Mouse (Mus musculus) liver, postnatal 0 days (tissue): Measurements from ENCODE around the gene Samd15. TPM values are rescaled to one million over a fixed set of nuclear protein-coding genes. Genes with fewer than 3 reads are reported as not detected.
A peak's percentile ranks its signal among the peaks of the same experiment; 100 is the strongest.
"Not testable (repeated sequence)": the region's sequence is repeated elsewhere in the genome, so short reads cannot be mapped to it uniquely, and the experiment has no call there.

Experiments used
- ATAC-seq: fragments of 200-750 bp; cut with Nextera tagmentation; 2 replicates; pipeline ENCODE4 v1.8.0; 2017; ENCODE audit warnings: mild to moderate bottlenecking, moderate library complexity
- DNase-seq: peaks from one replicate; pipeline ENCODE4 v3.0.0-alpha.2; 2016
- H3K27ac ChIP-seq: fragments of 300-500 bp; sonication (generic); 2 replicates; pipeline ENCODE4 v1.5.1; 2014; ENCODE audit warnings: antibody characterized with exemption, moderate library complexity, mild to moderate bottlenecking, low read depth
- H3K27me3 ChIP-seq: fragments of 300-500 bp; sonication (generic); 2 replicates; pipeline ENCODE4 v1.6.1; 2014; ENCODE audit warnings: low read length, control low read depth, mixed read lengths; ENCODE audit not compliant: insufficient read depth
- H3K36me3 ChIP-seq: fragments of 300-500 bp; sonication (generic); replicated peaks from 2 replicates; pipeline ENCODE4 v1.6.1; 2014; ENCODE audit warnings: mild to moderate bottlenecking, control low read depth, low read length, moderate library complexity, mixed read lengths; ENCODE audit not compliant: insufficient read depth
- H3K4me1 ChIP-seq: fragments of 300-500 bp; sonication (generic); 2 replicates; pipeline ENCODE4 v1.6.1; 2014; ENCODE audit warnings: antibody characterized with exemption, mild to moderate bottlenecking, control low read depth; ENCODE audit not compliant: insufficient read depth
- H3K4me2 ChIP-seq: fragments of 300-500 bp; sonication (generic); 2 replicates; pipeline ENCODE4 v1.6.1; 2014; ENCODE audit warnings: low read depth, mild to moderate bottlenecking, low read length, moderate library complexity, mixed read lengths
- H3K4me3 ChIP-seq: fragments of 300-500 bp; sonication (generic); 2 replicates; pipeline ENCODE4 v1.5.1; 2014; ENCODE audit warnings: low read depth, low read length
- H3K9ac ChIP-seq: fragments of 300-500 bp; sonication (generic); replicated peaks from 2 replicates; pipeline ENCODE4 v1.6.1; 2014; ENCODE audit warnings: mild to moderate bottlenecking, moderate library complexity
- H3K9me3 ChIP-seq: fragments of 300-500 bp; sonication (generic); 2 replicates; pipeline ENCODE4 v1.6.1; 2016; ENCODE audit warnings: mild to moderate bottlenecking, control low read depth, low read length, mixed read lengths
- CTCF ChIP-seq: sonication (generic); IDR thresholded peaks from 2 replicates; pipeline ENCODE4 v1.5.1; 2016; ENCODE audit warnings: antibody characterized with exemption, low read depth
- EP300 ChIP-seq: IDR thresholded peaks from 2 replicates; pipeline ENCODE4 v1.6.1; 2016; ENCODE audit warnings: antibody characterized with exemption, low read depth, mild to moderate bottlenecking
- WGBS: fragments of 180-500 bp; shearing (Covaris S2); extraction: QIAGEN DNeasy Blood & Tissue Kit; methylation state at CpG from one replicate; pipeline ENCODE4 v1.1.7; 2014; ENCODE audit not compliant: insufficient replicate concordance; 5-methylcytosine and 5-hydroxymethylcytosine counted together
- polyA plus RNA-seq: library from polyadenylated mRNA; unstranded; fragments of >200 nt; fragmentation: Nextera tagmentation; extraction: Ambion mirVana; gene quantifications from 2 replicates; pipeline ENCODE4 v1.2.1, GENCODE M21; 2015

Gene Samd15
- polyA plus RNA-seq = 2.3 and 2.8 TPM in 2 replicates

- Histone ChIP-seq H3K9ac (peak within 1 kb of the TSS; percentile 83), H3K36me3 (no peaks in the 10 kb centered on the region), H3K4me2 (peak within 1 kb of the TSS; percentile 97), H3K9me3 (no peaks in the 10 kb centered on the region), H3K4me3 (peak within 1 kb of the TSS; percentile 87), H3K27me3 (0 out of 2 replicates have a peak, but pooled peaks cover 4% of the 10 kb centered on the region), H3K4me1 (peaks cover 3% of the 10 kb centered on the region; the same call in 1 of the 2 replicates), H3K27ac (0 out of 2 replicates have a peak within 1 kb of the TSS, but pooled peaks have one; percentile 34)
- WGBS = 3% methylated on average over 37 of the region's 38 CpGs
- ATAC-seq (peak; percentile 51), DNase-seq (no peak)
- no peak for TF ChIP-seq CTCF
- TF ChIP-seq EP300 = no peak
Observed at GRCm38 (mm10) chr12:87199206-87199972, at the start of gene Samd15. Gene Samd15 (plus strand): TSS chr12:87199723.

- not testable (repeated sequence) for H3K27me3 ChIP-seq, H3K9me3 ChIP-seq, ATAC-seq, H3K27ac ChIP-seq, H3K9ac ChIP-seq, H3K4me1 ChIP-seq, H3K4me2 ChIP-seq, H3K4me3 ChIP-seq, H3K36me3 ChIP-seq
- TF ChIP-seq EP300 = peak; percentile 68; the same call in 1 of the 2 replicates
- peak; percentile 34 for DNase-seq
- WGBS = 81% methylated on average over 4 of the region's 4 CpGs
Observed at GRCm38 (mm10) chr12:87154448-87154847, 45.1 kb upstream of the Samd15 start.

GRCm38 (mm10) chr12:87157361-87157760, 42.2 kb upstream of the Samd15 start:
- no peaks in the 10 kb centered on the region for H3K27me3 ChIP-seq
- peaks cover 1% of the 10 kb centered on the region; the same call in 1 of the 2 replicates for H3K9me3 ChIP-seq
- peak overlapping the region; percentile 99 for H3K27ac ChIP-seq
- DNase-seq (peak; percentile 68), ATAC-seq (peak; percentile 92)
- no peak for TF ChIP-seq CTCF
- TF ChIP-seq EP300 = peak; percentile 89
- 45% methylated on average over 4 of the region's 4 CpGs for WGBS
- H3K36me3 ChIP-seq = peaks cover 5% of the 10 kb centered on the region
- H3K4me2 ChIP-seq = peak overlapping the region; percentile 67
- H3K4me3 ChIP-seq = peak overlapping the region; percentile 48
- H3K9ac ChIP-seq = peak overlapping the region; percentile 72
- peaks cover 4% of the 10 kb centered on the region; the same call in 1 of the 2 replicates for H3K4me1 ChIP-seq

GRCm38 (mm10) chr12:87158099-87158498, 41.4 kb upstream of the Samd15 start:
- H3K27ac ChIP-seq = peak overlapping the region; percentile 99
- TF ChIP-seq CTCF = no peak
- 0 out of 2 replicates have a peak, but pooled peaks have one; percentile 13 for TF ChIP-seq EP300
- peak overlapping the region; percentile 72 for H3K9ac ChIP-seq
- ATAC-seq (peak; percentile 68), DNase-seq (peak; percentile 36)
- H3K27me3 ChIP-seq = no peaks in the 10 kb centered on the region
- 53% methylated on average over 7 of the region's 7 CpGs for WGBS
- H3K4me3 ChIP-seq = peak overlapping the region; percentile 48
- peaks cover 10% of the 10 kb centered on the region for H3K36me3 ChIP-seq
- peaks cover 4% of the 10 kb centered on the region; the same call in 1 of the 2 replicates for H3K4me1 ChIP-seq
- H3K9me3 ChIP-seq = no peaks in the 10 kb centered on the region
- H3K4me2 ChIP-seq = peak overlapping the region; percentile 67

- H3K27ac ChIP-seq = no peak overlapping the region
- H3K9ac ChIP-seq = no peak overlapping the region
- no peak overlapping the region for H3K4me3 ChIP-seq
- H3K4me2 ChIP-seq = 0 out of 2 replicates have a peak overlapping the region, but pooled peaks have one; percentile 14
- no peaks in the 10 kb centered on the region for H3K9me3 ChIP-seq
- ATAC-seq = no peak
- DNase-seq = no peak
- 59% methylated on average over 1 of the region's 1 CpGs for WGBS
- H3K4me1 ChIP-seq = peaks cover 4% of the 10 kb centered on the region; the same call in 1 of the 2 replicates
- TF ChIP-seq CTCF (no peak), EP300 (no peak)
- H3K27me3 ChIP-seq = no peaks in the 10 kb centered on the region
- H3K36me3 ChIP-seq = peaks cover 23% of the 10 kb centered on the region
Observed at GRCm38 (mm10) chr12:87160310-87160709, 39.2 kb upstream of the Samd15 start.

GRCm38 (mm10) chr12:87160815-87161214, 38.7 kb upstream of the Samd15 start:
- Histone ChIP-seq H3K4me1 (peaks cover 4% of the 10 kb centered on the region; the same call in 1 of the 2 replicates), H3K4me2 (no peak overlapping the region), H3K9ac (no peak overlapping the region), H3K27ac (no peak overlapping the region), H3K27me3 (no peaks in the 10 kb centered on the region), H3K9me3 (no peaks in the 10 kb centered on the region), H3K4me3 (no peak overlapping the region), H3K36me3 (peaks cover 23% of the 10 kb centered on the region)
- no peak for TF ChIP-seq CTCF
- 0 out of 2 replicates have a peak, but pooled peaks have one; percentile 9 for TF ChIP-seq EP300
- ATAC-seq (no peak), DNase-seq (no peak)
- 50% methylated on average over 5 of the region's 5 CpGs for WGBS
